Mouse (Mus musculus) A20 (cell line): ENCODE measurements around the gene Sox5.
"Not testable (repeated sequence)": the region's sequence is repeated elsewhere in the genome, so short reads cannot be mapped to it uniquely, and the experiment has no call there.

ENCODE experiments used
- DNase-seq: peaks from one replicate; pipeline ENCODE4 v3.0.0-alpha.2; 2011; ENCODE audit warnings: low read depth, low spot score

The Sox5 gene

GRCm38 (mm10) chr6:144291526-144291925, 490.3 kb downstream of the Sox5 start:
- DNase-seq, result no peak

GRCm38 (mm10) chr6:144286122-144286521, 495.7 kb downstream of the Sox5 start:
- DNase-seq, result no peak

GRCm38 (mm10) chr6:144283191-144283590, 498.6 kb downstream of the Sox5 start:
- DNase-seq, result no peak

GRCm38 (mm10) chr6:144282756-144283155, 499.0 kb downstream of the Sox5 start:
- DNase-seq, result no peak

GRCm38 (mm10) chr6:144281661-144282060, 500.1 kb downstream of the Sox5 start:
- DNase-seq, result no peak

- DNase-seq, result no peak
Observed at GRCm38 (mm10) chr6:144278505-144279053, 503.2 kb downstream of the Sox5 start.

- DNase-seq, result not testable (repeated sequence)
Observed at GRCm38 (mm10) chr6:144273425-144273824, 508.4 kb downstream of the Sox5 start.

GRCm38 (mm10) chr6:144271326-144271725, 510.5 kb downstream of the Sox5 start:
- DNase-seq, result no peak

GRCm38 (mm10) chr6:144270306-144270705, 511.5 kb downstream of the Sox5 start:
- no peak for DNase-seq

GRCm38 (mm10) chr6:144269666-144270065, 512.1 kb downstream of the Sox5 start:
- no peak for DNase-seq

- no peak for DNase-seq
Observed at GRCm38 (mm10) chr6:144265752-144266151, 516.0 kb downstream of the Sox5 start.

GRCm38 (mm10) chr6:144265004-144265403, 516.8 kb downstream of the Sox5 start:
- DNase-seq, result no peak

- DNase-seq, result no peak
Observed at GRCm38 (mm10) chr6:144264320-144264915, 517.4 kb downstream of the Sox5 start.

GRCm38 (mm10) chr6:144256500-144256899, 525.3 kb downstream of the Sox5 start:
- DNase-seq, result no peak

- DNase-seq, result no peak
Observed at GRCm38 (mm10) chr6:144252191-144252718, 529.5 kb downstream of the Sox5 start.

GRCm38 (mm10) chr6:144251222-144252170, 530.3 kb downstream of the Sox5 start:
- no peak for DNase-seq

- no peak for DNase-seq
Observed at GRCm38 (mm10) chr6:144250625-144251181, 531.1 kb downstream of the Sox5 start.

- no peak for DNase-seq
Observed at GRCm38 (mm10) chr6:144236581-144236980, 545.2 kb downstream of the Sox5 start.

GRCm38 (mm10) chr6:144203970-144204369, 577.8 kb downstream of the Sox5 start:
- DNase-seq, result no peak

GRCm38 (mm10) chr6:144203013-144203412, 578.8 kb downstream of the Sox5 start:
- no peak for DNase-seq

- DNase-seq, result no peak
Observed at GRCm38 (mm10) chr6:144201402-144202040, 580.3 kb downstream of the Sox5 start.
